Mouse (Mus musculus) adrenal gland, postnatal 36 days (tissue): Measurements from ENCODE around the gene Rarg. TPM values are rescaled to one million over a fixed set of nuclear protein-coding genes. Genes with fewer than 3 reads are reported as not detected.
A peak's percentile ranks its signal among the peaks of the same experiment; 100 is the strongest.

Source experiments
- DNase-seq, 2 experiments: peaks; one replicate each; pipeline ENCODE4 v3.0.0; 2021; ENCODE audit warnings: mixed read lengths in 1 of 2
- long read RNA-seq, 2 experiments: library from polyadenylated mRNA; stranded (forward); transcript quantifications; one replicate each; pipeline ENCODE4 v2.0.0; 2021; ENCODE audit warnings: borderline sequencing depth in 2 of 2
- total RNA-seq, 2 experiments: library from RNA; stranded (reverse); gene quantifications; 2 replicates each; pipeline ENCODE4 v1.2.3; 2021

The Rarg gene
- 10 to 100 TPM; 21.7 to 30.4 TPM for total RNA-seq
- long read RNA-seq, experiment 1, partial matches to known transcripts = 1 of 12 reads
- long read RNA-seq, experiment 1, other reads (novel, unspliced or antisense) = 7 of 12 reads
- long read RNA-seq, experiment 2, transcript Rarg-202 (8 exons, 2,718 nt) = major isoform, 5 of 10 reads
- long read RNA-seq, experiment 2, partial matches to known transcripts = 0 of 10 reads
- long read RNA-seq, experiment 2, other reads (novel, unspliced or antisense) = 5 of 10 reads

DNA sequence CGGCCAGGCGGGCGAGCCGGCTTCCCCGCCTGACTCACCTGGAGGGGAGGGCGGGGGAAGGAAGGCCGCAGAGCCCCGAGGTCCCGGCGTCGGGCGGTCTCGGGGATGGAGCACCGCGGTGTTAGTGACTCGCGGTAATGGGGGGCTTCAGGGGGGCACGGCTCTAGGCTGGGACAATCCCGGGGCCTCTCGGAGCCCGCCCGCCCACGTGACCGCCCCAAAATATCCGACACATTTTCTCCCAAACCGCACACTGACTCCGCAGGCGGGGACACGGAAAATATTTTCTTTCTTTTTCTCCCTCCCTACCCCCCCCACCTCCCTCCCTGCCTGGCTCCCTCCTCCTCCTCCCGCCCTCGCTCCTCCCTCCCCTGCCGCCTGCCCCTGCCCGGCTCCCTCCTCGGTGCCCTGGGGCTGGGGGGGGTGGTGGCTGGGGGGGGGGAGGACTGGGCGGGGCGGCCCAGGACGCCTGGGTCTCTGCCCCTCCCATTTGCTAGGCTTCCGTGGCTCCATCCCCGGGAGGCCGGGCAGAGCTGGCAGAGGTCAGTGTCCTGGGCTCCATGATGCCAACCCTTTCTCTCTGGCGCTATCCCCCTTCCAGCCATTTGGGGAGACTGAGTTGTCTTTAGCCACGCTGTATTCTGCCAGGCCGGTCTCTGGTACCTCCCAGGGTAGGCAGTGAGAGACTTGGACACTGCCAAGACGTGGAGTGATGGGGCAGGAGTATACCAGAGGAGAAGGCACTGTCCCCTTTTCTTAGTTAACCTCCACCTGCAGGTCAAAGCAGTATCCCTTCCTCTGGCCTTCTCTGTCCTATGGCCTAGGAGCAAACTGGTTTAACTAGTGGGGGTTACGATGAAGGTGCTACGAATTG is at the start of gene Rarg:
Gene Rarg, minus strand, starts transcription at position 316 of the 874 bp plus-strand sequence.
- DNase-seq = peak; percentile 66 to 79

DNA sequence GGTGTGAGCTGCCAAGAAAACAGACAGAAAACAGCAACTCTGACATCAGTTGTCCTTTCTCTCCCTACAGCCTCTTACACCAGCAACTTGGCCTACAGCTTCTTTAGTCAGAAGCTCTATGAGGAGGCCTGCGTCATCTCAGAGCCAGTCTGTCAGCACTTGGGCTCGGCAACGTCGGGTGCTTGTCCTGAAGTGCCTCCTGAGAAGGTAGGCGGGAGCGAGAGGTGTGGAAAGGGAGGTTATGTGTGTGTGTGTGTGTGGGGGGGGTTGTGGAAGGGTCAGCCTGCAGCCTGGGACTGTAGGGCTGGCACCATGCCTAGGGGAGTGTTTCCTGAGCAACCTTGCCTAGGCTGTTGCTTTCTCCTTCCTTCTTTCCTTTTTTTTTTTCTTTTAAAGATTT is 45.2 kb upstream of the Rarg start:
- no peak for DNase-seq

DNA sequence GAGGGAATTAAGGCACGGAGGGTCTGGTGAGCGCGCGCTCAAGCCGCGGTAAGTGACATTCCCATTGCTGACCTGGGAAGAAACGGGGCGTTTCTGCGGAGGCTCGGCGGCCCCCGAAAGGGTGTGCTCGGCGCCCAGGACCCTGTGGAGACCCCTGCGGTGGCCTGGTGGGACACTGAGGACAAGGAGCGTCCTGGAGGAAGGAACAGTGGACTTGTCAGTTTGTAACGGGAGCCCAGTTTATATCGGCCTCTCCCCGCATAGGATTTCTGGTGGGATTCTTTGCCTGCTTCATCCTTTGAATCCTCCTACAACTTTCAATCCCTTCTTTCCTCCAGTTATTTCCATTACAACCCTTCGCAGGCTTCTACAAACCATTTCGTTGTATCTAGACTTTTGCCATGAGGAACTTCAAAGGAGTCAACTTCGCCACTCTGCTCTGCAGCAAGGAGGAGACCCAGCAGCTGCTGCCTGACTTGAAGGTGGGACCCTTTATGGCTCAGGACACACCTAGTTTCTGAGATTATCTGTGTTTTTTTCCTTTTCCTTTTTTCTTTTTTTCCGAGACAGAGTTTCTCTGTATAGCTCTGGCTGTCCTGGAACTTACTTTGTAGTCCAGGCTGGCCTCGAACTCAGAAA is 39.2 kb upstream of the Rarg start:
- no peak for DNase-seq

DNA sequence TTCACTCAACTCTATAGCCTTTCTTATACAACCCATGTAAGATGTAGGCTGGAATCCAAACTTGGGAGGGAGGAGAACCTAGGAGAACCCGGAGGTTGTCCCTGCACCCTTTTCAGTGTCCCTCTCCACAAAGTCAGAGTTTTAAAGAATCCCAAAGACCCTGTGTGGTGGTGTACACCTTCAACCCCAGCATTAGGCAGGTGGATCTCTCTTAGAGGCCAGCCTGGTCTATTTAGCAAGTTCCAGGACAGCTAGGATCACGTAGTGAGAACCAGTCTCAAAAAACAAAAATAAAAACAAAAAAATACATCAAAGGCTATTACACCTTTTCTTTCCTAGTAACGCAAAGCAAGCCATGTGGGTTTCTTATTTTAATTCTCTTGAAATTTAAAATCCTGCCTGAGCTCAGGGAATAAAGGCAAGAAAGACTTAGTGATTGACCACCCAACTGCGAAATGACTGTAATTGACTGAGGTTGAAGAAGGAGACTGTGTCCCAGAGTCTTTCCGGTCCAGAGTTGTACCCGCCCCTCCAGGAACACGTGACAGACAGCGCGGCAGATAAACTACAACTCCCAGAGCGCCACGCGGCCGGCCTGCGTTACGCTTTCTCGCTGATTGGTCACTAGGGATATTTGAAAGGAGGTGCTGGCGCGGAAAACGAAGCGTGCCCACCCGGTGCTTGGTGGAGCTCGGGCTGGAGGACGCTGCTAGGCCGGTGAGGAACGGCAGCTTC is 38.5 kb upstream of the Rarg start, which contains the start of gene Espl1:
Gene Espl1, plus strand, starts transcription at position 634 of the 735 bp plus-strand sequence.
- peak; percentile 93 to 95 for DNase-seq

DNA sequence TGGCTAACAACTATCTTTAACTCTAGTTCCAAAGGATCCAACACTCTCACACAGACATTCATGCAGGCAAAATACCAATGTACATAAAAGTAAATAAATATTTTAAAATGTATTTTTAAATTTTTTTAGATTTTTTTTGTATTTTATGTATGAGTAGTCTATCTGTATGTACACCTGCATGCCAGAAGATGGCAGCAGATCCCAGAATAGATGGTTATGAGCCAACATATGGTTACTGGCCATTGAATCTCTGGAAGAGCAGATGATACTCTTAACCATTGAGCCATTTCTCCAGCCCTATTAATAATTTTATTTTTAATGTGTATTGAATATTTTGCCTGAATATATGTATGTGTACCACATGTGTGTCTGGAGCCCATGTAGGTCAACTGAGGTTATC is 30.1 kb upstream of the Rarg start:
- peak; percentile 36 to 55 for DNase-seq

DNA sequence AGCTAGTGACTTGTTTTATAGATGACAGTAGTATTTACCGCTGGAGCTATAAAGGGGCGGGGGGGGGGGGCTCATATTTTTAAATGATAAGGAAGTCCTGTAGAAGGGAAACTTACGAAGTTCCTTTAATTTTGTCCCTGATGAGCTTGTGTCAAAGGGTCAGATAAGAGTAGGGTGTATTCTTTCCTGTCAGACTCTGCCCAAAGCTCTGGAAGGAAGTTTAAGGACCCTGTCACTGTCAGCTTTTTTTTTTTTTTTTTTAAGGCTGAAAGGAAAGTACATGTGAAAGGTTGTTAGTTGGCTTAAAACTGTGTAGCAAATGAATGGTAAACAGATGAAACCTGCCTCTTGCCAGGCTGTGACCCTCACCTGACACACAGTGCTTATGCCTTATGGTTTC is 26.3 kb upstream of the Rarg start:
- no peak for DNase-seq

DNA sequence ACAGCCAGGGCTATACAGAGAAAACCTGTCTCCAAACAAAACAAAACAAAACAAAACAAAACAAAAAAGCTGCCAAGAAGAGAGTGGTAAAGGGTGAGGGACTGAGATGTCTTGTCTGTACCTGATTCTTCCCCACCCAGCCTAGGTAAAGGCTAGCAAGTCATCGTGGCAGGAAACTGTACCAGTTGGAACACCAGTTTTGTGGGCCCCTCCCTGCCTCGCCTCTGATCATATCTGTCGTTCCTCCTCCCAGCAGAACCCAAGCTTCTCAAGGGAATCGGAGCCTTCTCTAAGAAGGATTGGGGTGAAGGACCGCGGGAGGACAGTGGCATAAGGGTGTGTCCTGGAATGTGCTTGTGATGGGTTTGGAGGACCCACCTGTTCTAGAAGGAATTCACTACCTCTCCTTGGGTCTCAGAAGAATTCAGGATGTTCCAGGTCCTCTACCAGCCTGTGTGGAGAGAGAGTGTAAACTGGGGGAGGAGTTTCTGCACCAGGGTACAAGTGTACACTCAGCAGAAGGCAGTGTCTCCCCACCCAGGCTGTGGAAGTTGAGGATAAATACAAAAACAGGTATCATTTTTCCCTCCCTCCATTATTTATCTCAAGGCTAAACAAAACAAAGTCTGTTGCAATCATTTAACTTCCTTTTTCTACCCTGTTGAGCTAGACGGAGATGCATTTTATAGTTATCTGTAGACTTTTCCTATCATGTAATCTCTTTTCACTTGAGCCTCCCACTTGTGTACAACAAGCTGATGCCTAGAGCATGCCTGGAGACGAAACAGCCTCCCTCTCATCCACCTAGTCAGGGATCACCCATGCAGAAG is 25.4 kb upstream of the Rarg start:
- no peak for DNase-seq

DNA sequence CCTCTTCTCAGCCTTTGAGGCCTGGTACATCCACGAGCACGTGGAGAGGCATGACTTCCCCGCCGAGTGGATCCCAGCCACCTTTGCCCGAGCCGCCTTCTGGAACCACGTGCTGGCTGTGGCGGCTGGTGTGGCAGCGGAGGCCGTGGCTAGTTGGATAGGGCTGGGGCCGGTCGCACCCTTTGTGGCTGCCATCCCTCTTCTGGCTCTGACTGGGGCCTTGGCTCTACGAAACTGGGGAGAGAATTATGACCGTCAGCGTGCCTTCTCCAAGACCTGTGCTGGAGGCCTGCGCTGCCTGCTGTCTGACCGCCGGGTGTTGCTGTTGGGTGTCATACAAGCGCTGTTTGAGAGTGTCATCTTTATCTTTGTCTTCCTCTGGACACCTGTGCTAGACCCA is 23.3 kb upstream of the Rarg start:
- DNase-seq = no peak

DNA sequence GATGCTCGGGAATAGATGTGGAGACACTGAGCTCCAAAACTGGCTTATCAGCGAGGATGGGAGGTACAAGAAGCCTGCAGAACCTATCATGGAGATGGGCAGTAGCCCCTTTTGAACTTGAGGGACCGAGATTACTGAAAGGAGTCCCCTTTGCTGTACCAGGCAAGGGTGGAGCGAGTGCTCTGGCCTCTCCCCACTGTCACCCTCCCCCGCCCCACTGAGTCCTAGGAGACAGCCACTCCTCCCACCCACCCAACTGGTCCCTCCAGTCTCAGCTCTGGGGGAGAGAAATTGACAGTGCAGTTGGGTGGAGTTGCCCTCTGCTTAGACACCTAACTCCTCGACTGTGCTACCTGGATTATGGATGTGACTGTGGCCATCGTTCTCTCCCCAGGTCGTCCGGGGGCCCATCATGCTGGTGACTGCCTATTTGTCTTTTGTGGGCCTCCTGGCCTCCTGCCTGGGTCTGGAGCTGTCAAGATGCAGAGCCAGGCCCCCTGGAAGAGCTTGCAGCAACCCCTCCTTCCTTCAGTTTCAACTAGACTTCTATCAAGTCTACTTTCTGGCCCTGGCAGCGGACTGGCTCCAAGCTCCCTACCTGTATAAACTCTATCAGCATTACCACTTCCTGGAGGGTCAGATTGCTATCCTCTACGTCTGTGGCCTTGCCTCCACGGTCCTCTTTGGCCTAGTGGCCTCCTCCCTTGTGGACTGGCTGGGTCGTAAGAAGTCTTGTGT is 22.6 kb upstream of the Rarg start:
- no peak for DNase-seq

DNA sequence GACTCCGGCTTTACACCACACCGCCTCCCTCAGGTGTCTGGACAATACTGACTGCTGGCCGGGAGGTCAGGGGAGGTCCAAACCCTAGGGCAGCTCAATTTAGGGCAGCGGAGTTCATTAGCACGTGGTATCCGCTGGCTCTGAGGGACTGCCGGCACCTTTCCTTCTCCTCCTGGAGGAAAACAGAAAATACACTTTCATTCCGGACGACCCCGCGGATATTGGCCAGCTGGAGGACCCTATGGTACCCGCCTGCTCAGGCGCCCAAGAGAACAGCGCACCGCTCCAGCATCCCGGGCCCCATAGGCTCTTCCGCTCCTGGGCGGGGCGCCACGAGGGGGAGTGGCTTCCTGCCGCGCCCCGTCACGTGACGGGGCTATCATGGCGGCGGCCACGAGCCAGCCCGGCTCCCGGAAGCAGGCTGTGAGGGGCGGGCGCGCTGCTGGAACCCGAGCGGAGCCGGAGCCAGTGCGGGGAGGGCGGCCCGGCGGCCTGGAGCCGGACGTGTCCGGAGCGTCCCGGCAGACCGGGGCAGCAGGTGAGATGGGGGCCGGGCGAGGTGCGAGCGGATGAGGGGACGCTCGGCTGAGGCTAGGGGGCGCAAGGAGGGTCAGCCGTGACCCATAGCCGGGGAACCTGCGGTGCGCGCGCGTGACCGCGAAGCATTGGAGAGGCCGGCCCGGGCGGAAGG is 21.9 kb upstream of the Rarg start, which contains the start of gene Mfsd5:
Gene Mfsd5, plus strand, starts transcription at position 363 of the 691 bp plus-strand sequence.
- DNase-seq = peak; percentile 89 to 94

DNA sequence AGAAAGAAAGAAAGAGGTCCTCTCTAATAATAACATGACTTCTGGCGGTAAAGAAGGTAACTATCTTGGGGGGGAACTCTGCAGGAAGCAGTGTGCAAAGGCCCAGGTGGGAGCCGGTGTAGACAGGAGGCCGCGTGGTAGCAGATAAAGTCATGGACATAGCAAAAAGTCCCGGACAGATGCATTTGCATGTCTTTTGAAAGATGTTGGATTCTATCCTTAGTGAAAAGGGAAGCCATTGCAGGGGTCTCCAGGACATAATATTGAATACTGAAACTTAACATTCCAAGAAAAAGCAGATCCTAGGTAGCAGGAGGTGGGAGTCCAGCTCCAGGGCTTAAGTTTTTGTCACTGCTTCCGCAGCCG is 21.4 kb upstream of the Rarg start:
- no peak for DNase-seq

DNA sequence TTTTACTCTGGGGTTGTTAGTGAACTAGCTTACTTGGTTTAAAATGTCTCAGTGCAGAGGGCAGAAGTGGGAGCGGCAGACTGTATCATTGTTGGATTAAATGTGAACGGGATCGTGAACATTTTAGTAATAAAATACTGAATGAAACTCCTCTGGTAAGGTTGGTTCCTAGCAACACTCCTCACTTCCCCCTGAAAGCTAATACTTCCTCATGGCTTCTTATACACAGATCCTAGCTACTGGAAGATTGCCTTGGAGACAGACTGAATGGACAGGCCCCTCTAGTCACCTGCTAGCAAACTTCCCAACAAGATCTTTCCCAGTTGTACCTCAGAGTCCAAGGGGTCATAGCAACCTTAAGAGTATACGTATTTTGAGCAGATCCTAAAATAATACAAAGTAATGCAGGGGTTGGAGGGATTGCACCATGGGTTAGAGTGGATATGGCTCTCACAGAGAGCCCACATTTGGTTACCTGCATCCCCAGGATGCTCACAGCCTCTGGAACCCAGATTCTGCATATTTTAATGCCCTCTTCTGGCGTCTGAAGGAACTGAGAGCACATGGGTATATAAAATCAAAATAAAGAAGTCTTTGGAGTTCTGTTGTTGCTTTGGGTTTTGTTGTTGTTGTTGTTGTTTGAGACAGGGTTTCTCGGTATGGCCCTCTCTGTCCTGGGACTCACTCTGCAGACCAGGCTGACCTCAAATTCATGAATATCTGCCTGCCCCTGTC is 16.8 kb upstream of the Rarg start:
- DNase-seq = no peak

DNA sequence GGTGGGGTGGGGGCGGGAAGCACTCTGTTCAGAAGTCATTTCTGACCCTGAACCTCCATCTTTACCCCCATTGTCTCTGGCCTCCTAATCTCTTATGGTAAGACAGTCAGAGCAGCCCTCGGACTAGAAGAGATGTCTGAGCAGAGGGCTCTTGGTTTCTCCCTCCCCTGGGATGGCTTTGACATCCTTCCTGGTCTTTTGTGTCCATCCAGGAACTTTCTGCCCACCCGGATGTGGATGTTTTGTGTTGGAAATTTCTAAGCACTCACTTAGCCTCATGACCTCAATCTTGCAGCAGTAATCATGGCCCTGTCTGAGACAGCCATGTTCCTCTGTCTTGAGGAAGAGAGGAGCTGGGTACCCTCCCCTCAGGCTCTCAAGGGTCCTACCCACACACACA is 14.1 kb upstream of the Rarg start:
- no peak for DNase-seq

DNA sequence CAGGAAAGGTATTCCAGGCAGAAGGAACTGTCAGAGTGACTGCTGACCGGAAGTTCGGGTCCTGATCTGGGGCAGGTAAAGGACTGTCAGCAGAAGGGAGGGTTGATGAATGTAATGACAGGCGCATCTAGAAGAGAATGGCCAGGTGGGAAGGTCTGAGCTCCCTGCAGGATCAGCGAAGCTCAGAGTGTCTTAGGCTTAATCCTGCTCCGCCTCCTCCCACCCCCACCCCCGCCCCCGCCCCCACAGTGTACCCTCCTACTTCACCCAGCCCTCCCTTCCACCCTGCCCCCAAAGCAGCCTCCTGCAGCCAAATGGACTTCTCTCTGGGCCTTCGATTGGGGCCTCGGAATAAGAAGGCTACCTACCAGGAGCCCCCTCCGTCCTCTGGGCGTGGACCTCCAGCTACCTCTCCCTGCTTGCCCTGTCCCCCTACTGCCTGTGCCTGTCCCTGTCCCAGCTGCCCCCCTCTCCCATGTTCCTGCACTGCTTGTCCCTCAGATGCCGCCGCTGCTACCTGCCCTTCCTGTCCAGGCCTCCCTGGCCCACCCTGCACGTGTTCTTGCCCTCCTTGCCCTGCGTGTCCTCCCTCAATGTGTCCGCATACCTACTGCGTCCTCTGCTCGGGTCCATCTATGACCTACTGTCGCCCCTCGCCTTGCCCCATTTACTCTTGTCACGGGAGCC is 13.1 kb upstream of the Rarg start, which contains the start of gene Gm9918:
Gene Gm9918, plus strand, starts transcription at position 290 of the 687 bp plus-strand sequence.
- no peak for DNase-seq

DNA sequence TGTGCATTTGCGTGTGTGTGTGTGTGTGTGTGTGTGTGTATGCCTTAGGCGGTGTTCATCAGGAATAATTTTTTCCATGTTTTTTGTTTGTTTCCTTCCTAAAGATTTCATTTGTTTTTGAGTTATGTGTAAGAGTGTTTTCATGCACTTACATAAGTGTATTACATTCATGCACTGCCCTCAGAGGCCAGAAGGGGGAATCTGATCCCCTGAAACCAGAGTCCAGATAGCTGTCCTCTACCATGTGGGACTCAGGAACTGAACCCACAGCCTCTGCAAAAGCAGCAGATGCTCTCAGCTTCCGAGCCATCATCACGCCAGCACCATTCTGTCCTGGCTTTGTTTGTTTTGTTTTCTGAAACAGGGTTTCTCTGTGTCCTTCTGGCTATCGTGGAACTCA is 8.2 kb upstream of the Rarg start:
- no peak for DNase-seq

DNA sequence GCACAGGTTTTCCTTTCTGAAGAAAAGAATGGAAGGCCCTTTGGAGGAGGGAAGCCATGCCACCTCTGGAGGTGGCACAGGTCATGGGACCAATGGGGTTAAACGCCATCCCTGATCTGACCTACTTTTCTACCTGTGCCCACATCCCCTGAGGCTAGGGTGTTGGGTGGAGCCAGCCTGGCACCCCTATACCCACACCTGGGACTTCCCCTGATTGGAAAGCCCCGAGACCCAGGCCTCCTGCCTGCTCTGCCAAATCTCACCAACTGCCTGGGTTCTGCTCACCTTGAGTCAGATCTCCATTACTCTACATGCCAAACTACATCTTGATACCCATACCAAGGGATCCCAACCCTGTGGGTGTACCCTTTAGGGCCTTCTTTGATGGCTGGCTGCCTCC is 5.7 kb upstream of the Rarg start:
- DNase-seq = no peak

DNA sequence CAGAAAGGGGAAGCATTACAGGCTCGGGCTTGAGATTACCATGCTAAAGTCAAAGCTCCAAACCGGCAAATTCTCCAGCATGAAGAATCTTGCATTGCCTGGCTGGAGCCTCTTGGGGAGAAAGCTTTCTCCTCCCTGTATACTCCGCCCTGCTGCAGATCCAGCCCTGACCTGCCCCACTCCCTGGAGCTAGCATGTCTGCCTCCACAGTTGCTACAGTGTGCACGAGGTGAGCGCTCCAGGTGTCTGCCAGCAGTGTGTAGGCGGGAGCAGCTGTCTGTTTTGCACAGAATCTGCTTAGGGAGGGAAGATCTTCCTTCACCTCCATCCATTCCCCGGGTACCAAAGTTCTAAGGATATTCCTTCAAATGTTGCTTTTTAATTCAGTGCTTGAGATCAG is 5.3 kb upstream of the Rarg start:
- DNase-seq = no peak

DNA sequence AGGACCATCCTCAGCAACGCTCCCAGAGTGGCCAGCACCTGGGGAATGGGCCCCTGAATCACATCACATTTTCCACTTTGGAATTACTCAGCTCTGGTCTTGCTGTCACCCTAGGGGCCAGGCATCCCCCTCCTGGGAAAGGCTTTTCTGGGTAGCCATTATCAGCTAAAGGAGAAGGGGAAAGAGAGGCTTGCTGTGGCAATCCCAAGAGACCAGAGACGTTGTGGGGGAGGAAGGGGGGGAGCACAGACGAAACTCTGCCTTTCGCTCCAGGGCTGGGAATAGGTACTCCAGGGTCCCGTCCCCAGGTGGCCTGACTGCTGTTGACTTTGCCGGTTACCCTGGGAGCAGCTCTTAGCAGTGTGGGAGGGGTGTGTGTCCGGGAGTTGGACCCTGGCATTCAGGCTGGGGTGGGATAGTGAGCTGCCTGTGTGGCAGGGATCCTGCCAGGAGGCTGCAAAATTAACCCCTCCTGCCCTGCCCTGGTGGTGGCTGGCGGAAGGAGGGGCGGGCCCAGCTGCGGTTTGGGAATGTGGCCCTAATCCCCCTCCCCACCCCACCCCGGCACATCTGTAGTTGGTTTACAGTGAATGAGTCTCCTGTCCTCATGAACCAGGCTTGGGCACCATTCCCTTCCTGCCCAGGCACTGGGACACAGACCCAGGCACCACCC is 1.4 kb upstream of the Rarg start:
- no peak for DNase-seq
